Mouse (Mus musculus) layer of hippocampus, adult 9-10 months (tissue): ENCODE results near the gene 1700018B08Rik.

Experiments used
- DNase-seq: peaks from one replicate; pipeline ENCODE4 v3.0.0; 2022; ENCODE audit warnings: low spot score

Gene 1700018B08Rik

GRCm38 (mm10) chr8:121561636-121562345 lies 17.7 kb upstream of the 1700018B08Rik start:
- DNase-seq, result no peak

GRCm38 (mm10) chr8:121560432-121561100 lies 16.4 kb upstream of the 1700018B08Rik start:
- no peak for DNase-seq

GRCm38 (mm10) chr8:121559801-121560200 lies 15.7 kb upstream of the 1700018B08Rik start:
- DNase-seq, result no peak

- DNase-seq, result no peak
These were observed 14.4 kb upstream of the 1700018B08Rik start for GRCm38 (mm10) chr8:121558538-121558937.

GRCm38 (mm10) chr8:121557746-121558145 lies 13.6 kb upstream of the 1700018B08Rik start:
- DNase-seq, result no peak

- DNase-seq, result no peak
These were observed 9.8 kb upstream of the 1700018B08Rik start for GRCm38 (mm10) chr8:121553831-121554475.

GRCm38 (mm10) chr8:121552506-121552905 lies 8.4 kb upstream of the 1700018B08Rik start:
- DNase-seq, result no peak

GRCm38 (mm10) chr8:121551065-121551985 lies 7.2 kb upstream of the 1700018B08Rik start:
- no peak for DNase-seq

GRCm38 (mm10) chr8:121550056-121550455 lies 5.9 kb upstream of the 1700018B08Rik start:
- no peak for DNase-seq

- peak; percentile 68 for DNase-seq
These were observed 3.0 kb upstream of the 1700018B08Rik start for GRCm38 (mm10) chr8:121547132-121547531.

- DNase-seq, result no peak
These were observed 816 bp upstream of the 1700018B08Rik start for GRCm38 (mm10) chr8:121544936-121545335.

GRCm38 (mm10) chr8:121542901-121543300 lies 1.2 kb downstream of the 1700018B08Rik start:
- no peak for DNase-seq

- no peak for DNase-seq
These were observed 2.3 kb downstream of the 1700018B08Rik start for GRCm38 (mm10) chr8:121541862-121542261.

- DNase-seq, result no peak
These were observed 11.7 kb downstream of the 1700018B08Rik start for GRCm38 (mm10) chr8:121532381-121532780.

GRCm38 (mm10) chr8:121530639-121531038 lies 13.5 kb downstream of the 1700018B08Rik start:
- DNase-seq, result no peak

- no peak for DNase-seq
These were observed 15.3 kb downstream of the 1700018B08Rik start for GRCm38 (mm10) chr8:121528790-121529189.

GRCm38 (mm10) chr8:121527751-121528150 lies 16.4 kb downstream of the 1700018B08Rik start:
- DNase-seq, result no peak

GRCm38 (mm10) chr8:121526811-121527550 lies 17.1 kb downstream of the 1700018B08Rik start:
- DNase-seq, result no peak

- no peak for DNase-seq
These were observed 18.9 kb downstream of the 1700018B08Rik start for GRCm38 (mm10) chr8:121525111-121525818.

- peak; percentile 78 for DNase-seq
These were observed 30.7 kb downstream of the 1700018B08Rik start for GRCm38 (mm10) chr8:121513429-121513828.

GRCm38 (mm10) chr8:121511751-121512150 lies 32.4 kb downstream of the 1700018B08Rik start:
- DNase-seq, result no peak
